Mouse (Mus musculus) hematopoietic stem cell, adult 5-6 weeks (primary cell): ENCODE measurements around the gene Nav1. TPM values are rescaled to one million over a fixed set of nuclear protein-coding genes. Genes with fewer than 3 reads are reported as not detected.

Source experiments
- ATAC-seq, 2 experiments: fragments of 125-278 bp in 1 of 2; replicated peaks in 1 of 2; 2 replicates each; pipeline ENCODE4 v1.8.0; 2016 to 2017; ENCODE audit warnings: inconsistent platforms in 2 of 2, mild to moderate bottlenecking in 2 of 2, moderate number of reproducible peaks in 2 of 2, low read depth in 1 of 2, moderate TSS enrichment in 1 of 2; ENCODE audit not compliant: low FRiP score in 2 of 2, poor library complexity in 2 of 2, severe bottlenecking in 2 of 2, insufficient read depth in 1 of 2, low TSS enrichment in 1 of 2
- total RNA-seq: library from RNA; stranded (forward); fragments of 172-1452, 232-1000 nt; gene quantifications from 2 replicates; pipeline ENCODE4 v1.2.3, GENCODE M21; 2017

Nav1 gene
- total RNA-seq, 1 experiment from 2014 or later = 4.7 TPM

- no peak for ATAC-seq
Observed at GRCm38 (mm10) chr1:135515633-135516238, 91.4 kb downstream of the Nav1 start.

DNA sequence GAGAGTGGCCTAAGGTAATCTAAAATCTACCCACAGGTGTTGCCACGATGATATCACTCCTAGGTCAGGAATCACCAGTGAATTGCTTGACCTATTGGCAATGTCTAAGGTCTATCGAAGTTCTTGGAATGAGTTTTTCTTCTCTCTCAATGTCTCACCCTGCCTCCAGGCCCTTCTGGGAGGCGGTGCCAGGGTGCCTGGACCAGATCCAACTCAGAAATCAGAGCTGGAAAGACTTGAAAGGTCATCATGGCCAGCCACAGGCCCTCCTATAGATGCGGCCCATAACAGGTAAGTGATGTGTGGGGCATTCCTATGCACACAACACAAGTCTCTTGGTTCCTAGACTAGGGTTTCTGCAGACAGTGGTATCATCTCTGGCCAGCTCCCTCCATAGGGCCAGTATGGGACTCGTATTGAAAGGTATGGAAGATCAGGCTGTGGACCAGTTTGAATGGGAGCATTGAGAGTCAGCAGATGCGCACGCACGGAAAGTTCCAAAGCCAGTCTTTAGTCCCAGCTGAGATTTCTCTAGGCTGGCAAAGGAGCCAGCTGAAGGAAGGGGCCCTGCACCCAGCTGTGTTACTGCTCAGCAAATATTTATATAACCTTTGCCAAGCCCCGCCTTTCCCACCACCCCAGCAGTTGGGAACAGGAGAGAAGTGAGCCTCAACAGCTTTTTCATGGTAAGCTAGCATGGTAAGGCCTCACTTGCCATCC lies 92.0 kb downstream of the Nav1 start:
- ATAC-seq = no peak

- ATAC-seq = no peak
Observed at GRCm38 (mm10) chr1:135514046-135514445, 93.0 kb downstream of the Nav1 start.

- ATAC-seq = no peak
Observed at GRCm38 (mm10) chr1:135513464-135513863, 93.6 kb downstream of the Nav1 start.

DNA sequence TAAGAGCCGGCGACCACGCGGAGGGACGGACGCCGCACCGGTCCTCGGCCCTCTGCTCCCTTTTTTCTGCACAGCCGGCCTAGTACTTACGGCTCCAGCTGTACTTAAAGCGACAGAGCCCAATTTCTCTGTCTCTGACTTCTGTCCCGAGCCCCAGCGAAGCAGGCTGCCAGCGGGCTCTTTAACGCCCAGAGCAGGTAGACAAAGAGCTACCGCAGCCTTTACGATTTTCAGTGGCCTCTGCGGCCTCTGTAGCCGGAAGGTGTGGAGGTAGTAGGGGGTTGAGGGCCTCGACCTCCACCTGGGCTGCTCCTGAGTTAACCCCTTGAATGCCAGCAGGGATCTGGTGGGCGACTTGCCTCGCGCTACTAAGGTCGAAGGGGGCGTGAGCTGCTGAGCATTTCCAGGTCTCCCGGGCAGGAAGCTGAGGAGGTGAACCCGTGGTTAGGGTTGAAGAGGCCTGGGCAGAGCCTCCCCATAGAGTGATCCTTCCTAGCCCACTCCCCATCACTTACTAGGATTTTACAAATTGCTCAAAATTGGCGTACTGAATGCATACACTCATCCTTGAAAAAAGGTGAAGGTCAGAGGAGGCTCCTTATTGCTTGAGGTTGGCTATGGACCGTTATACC lies 96.6 kb downstream of the Nav1 start:
- ATAC-seq = peak; percentile 33 to 46; a peak in 2 of 4 replicates

DNA sequence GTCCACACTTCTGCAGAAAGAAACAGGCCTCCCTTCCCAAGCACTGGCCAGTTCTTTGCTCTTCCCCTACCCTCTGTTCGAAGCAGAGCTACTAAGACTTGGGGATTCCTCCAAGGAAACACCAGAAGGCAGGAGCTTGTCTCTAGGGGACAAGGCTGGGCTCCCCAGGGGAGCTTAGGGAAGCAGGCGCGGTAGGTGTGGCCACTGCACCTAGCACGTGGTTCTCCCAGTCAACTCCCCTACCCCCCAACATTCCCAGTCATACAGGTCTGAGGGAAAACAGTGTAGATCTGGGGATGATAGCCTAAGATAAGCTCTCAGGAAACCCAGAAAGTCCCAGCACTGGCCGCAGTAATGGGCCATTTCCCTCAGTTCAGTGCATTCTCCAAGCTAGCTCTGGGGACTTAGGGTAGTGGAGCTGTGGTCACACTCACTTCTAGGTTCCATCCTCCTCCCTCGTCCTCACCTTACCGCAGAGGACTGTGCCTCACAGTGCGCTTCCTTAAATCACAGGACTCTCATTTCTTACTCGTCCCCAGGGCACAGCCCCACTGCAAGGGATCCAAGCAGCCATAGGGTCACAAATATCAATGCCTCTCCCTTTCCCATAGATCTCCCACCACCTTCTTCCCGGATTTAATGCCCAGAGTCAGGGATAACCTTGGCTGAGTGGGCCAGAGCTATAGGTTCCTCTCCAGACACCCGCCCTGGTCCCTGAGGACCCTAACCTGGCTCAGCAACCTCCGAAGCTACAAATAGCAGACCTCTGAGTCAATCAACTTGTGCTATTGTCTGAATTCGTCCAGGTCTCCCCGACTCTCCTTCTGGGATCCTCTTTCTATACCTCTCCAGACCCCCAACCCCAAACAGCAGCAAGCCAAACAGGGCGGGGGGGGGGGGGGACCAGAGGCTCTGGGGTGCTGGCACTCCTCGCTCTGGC lies 97.7 kb downstream of the Nav1 start:
- peak; percentile 46 to 63; a peak in 2 of 4 replicates for ATAC-seq

- no peak for ATAC-seq
Observed at GRCm38 (mm10) chr1:135508349-135508634, 98.8 kb downstream of the Nav1 start.

DNA sequence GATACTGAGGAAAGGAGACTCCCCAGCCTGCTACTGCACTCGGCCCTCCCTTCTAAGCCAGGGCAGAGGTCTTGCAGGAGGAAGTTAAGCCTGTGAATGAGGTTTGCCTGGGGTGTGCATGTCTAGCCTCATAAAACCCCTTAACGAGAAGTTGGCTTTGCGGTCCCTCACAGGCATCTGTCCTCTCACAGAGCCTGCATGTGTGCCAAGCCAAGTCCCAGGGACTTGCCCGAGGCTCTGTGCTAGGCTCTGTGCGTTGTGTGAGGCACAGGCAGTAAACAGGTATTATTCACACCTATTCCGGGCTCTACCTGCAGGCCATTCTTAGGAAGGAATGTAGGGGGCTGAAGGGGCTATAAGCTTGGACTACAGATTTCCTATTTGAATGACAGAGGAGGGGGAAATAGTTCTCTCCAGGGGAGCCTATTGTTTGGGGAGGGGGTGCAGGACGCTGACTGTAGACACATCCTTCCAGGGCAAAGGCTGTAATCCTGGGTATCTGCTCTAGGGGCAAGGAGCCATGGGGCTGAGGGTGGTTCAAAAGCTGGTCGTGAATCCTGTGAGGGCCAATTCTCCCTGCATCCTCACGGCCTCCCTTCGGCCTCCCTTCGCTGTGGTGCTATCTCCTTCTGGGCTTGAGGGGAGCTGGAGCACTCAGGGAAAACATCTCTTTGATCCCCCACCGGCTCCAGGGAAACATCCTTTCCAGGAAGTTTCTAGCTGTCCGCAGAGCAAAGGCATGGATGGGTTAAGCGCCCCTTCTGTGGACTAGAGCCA lies 99.3 kb downstream of the Nav1 start:
- ATAC-seq = peak; percentile 30 to 48; a peak in 3 of 4 replicates

GRCm38 (mm10) chr1:135505499-135505898 lies 101.6 kb downstream of the Nav1 start:
- no peak for ATAC-seq

- ATAC-seq = no peak
Observed at GRCm38 (mm10) chr1:135503436-135503835, 103.7 kb downstream of the Nav1 start.

GRCm38 (mm10) chr1:135502750-135503149 lies 104.3 kb downstream of the Nav1 start:
- ATAC-seq = no peak

- no peak for ATAC-seq
Observed at GRCm38 (mm10) chr1:135502135-135502534, 105.0 kb downstream of the Nav1 start.

DNA sequence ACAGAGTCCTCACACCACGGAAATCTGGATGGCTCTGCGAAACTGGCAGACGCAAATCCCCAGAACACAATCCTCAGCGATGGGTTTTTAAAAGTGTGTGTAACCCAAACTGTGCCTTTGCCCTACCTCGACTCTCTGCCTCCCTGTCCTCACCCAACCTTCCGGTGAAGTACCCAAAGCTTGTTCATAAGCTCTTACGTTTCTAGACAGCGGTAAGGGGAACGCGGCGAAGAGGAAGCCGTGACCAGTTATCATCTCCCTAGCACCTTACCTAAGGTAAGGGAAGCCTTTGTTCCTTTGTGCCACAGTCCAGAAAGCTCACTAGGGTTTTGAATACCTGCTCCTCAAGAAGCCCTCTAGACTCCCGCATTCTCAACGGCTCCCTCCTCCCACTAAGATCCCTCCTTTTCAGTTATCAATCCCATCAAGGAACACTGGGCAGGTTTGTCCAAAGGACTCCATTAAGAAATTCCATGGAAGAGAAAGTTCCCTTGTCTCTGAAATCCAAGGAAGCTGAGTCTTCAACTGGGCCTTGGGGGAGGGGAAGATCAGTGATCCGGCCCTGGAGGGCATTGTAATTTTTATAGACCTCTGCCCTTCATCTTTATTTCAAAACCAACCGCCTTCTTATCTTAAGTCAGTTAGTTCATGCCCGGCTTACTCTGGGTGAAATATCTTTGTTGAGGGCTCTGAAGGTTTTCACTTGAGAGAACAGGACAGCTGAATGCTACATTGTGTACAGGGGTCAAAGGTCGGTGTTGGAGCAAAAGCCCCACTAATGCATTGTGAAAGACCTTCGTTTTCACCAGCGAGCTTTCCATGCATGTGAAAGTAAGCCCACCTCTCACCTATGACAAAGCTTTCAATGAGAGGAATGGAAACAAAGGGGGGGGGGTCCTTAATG lies 108.4 kb downstream of the Nav1 start:
- no peak for ATAC-seq

DNA sequence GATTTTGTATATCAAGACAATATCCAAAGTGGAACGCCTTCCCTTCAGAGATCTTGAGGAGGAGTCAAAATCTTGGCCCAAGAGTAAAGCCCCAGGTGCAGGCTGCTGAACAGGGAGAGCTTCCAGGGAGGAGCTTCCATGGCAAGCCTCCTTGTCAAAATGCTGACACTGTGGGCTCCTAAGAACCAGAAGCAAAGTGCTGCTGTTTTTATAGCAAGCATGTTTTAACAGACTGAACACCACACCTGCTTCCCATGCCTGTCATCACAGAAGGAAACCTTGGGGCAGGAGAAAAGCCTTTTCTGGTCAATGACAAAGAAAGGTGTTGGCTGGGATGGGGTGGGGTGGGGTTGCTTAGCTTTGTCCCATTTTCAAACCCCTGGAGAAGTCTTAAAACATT lies 112.0 kb downstream of the Nav1 start:
- no peak for ATAC-seq

DNA sequence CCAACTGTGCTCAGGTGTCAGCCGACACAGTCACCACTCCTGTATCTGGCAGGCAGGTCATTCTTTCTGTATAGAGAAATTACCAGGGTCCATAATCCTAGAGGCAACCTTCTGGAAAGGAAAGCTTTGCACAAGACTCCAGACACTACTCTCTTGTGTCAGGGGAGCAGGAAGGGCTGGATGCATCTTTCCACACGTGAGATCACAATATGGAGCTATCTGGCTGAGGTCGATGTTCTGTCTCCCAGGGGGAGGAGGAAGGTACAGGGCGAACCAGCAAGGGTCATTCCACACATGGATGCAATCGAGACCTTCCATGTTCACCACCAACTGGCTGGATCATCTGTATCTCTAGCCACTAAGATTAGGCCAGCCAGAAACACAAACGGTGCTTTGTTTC lies 113.2 kb downstream of the Nav1 start:
- ATAC-seq = no peak

- no peak for ATAC-seq
Observed at GRCm38 (mm10) chr1:135492406-135492805, 114.7 kb downstream of the Nav1 start.
